In genomic region chr8:64456970-64457369, GRCm38 (mm10) we compare ENCODE assay signal across 21 mouse cellular contexts.
"Had no signal": no experiment of that assay in that cellular context is flagged by ENCODE, and none has a peak within 500 bp of the region (broad histone marks: within the 10 kb centered on the region; RNA-seq: fewer than 3 reads in every experiment).

No protein-coding gene starts in this region.

- DNase-seq: kidney, adult 2 months; kidney, postnatal 10 days; kidney, postnatal 36 days; layer of hippocampus, postnatal 36 days; liver, embryonic 13.5 days; lung, adult 2 months; right cerebral cortex, adult 18-20 months; right cerebral cortex, postnatal 14 days; right cerebral cortex, postnatal 4 days; thymus, adult 2 months; thymus, postnatal 14 days; thymus, postnatal 4 days had no signal

- H3K27me3 ChIP-seq: liver, embryonic 13.5 days; megakaryocyte, embryonic 14.5 days; midbrain, embryonic 13.5 days; neural tube, embryonic 13.5 days had no signal

- H3K36me3 ChIP-seq: liver, embryonic 13.5 days; midbrain, embryonic 10.5 days; midbrain, embryonic 13.5 days; neural tube, embryonic 13.5 days had no signal

- H3K4me2 ChIP-seq: liver, embryonic 13.5 days; midbrain, embryonic 13.5 days; neural tube, embryonic 13.5 days had no signal

- H3K4me3 ChIP-seq: left cerebral cortex, adult 2 months; liver, embryonic 13.5 days; megakaryocyte, embryonic 14.5 days; midbrain, embryonic 10.5 days; midbrain, embryonic 13.5 days; myocyte; neural tube, embryonic 13.5 days had no signal

- ATAC-seq: midbrain, embryonic 13.5 days; midbrain, embryonic 16.5 days had no signal

- H3K9ac ChIP-seq: liver, embryonic 13.5 days; midbrain, embryonic 13.5 days; neural tube, embryonic 13.5 days had no signal

- H3K9me3 ChIP-seq: liver, embryonic 13.5 days; midbrain, embryonic 10.5 days; midbrain, embryonic 13.5 days; neural tube, embryonic 13.5 days had no signal

- H3K4me1 ChIP-seq: liver, embryonic 13.5 days; megakaryocyte, embryonic 14.5 days; midbrain, embryonic 10.5 days; midbrain, embryonic 13.5 days; neural tube, embryonic 13.5 days had no signal

- H3K27ac ChIP-seq: left cerebral cortex, adult 2 months; liver, embryonic 13.5 days; macrophage; midbrain, embryonic 10.5 days; midbrain, embryonic 13.5 days; neural tube, embryonic 13.5 days; stomach, postnatal 0 days had no signal
